Mouse (Mus musculus) CD8-positive naive resting alpha-beta T cell, adult 2 months (primary cell): ENCODE data around the gene Uhrf2.

Experiments
- DNase-seq, 2 experiments: peaks; one replicate each; pipeline ENCODE4 v3.0.0; 2022; ENCODE audit warnings: low read depth in 2 of 2, low spot score in 2 of 2

Uhrf2 gene

DNA sequence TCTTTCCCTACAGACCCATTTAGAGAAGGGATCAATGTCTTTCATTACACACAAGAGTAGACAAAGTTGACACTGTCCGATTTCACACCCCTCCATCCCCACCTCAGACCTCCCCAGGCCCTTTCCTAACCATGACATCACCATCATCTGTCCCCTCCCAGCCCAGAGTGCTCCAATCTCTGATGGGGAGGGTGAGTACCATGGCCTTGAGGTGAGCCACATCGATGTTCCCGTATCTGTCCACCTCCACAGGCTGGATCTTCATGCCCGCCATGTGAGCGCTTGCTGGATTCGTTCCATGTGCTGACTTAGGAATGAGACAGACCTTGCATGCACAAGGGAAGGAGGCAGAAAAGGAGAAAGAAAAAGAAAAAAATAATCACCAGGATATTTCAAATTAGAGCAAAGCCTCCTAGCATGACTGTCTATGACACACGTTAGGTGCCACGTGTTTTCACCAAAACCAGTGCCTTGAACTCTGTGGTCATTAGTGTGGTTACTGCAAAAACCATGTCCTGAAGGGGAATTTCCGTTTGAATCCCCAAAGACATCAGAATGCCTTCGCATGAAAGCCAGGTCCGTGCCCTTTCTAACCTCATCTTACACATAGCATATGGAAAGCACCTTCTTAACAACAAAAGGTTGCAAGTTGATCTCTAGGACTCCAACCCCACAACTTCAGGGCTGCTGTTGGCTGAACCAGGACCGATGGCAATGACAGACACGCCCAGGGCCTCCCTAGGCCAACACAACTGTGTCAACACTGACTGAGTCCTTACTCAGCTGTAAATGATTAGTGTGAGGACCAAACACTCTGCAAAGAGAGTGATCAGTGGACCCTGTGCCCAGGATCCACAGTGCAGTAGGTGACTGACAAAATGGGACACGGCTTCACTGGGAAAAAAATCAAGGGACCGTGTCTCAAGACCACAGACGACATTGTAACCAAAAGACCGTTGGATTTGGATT lies 88.3 kb downstream of the Uhrf2 start:
- DNase-seq: no peak

DNA sequence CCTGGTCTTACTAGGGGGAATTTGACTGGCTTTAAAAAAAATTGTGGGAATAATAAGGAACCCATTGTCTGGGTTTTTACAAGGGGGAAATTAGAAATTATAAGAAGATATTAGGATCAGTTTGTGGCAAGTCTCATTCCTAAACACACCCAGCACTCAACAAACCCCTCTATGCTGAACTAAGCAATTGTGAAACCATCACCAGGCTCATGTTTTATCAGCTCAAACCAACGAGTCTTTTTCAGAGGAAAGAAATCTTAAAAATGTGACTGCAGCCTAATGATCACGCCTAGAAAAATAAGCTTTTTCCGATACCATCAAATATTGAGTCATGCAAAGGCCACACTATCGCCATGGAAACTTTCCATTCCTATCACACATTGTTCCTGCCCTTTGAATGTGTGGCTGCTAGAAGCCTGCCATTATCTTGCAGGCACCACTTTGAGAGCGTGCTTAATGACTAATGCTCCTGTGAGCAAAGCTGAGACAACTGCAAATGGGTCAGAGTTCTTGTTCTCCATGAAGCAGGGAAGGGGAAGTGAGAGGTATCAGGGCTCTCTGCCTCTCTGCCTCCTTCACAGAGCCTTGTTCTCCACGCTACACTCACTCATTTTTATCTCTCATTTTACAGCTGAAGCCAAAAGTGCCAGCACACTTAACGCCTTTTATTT lies 94.8 kb downstream of the Uhrf2 start:
- DNase-seq: no peak

DNA sequence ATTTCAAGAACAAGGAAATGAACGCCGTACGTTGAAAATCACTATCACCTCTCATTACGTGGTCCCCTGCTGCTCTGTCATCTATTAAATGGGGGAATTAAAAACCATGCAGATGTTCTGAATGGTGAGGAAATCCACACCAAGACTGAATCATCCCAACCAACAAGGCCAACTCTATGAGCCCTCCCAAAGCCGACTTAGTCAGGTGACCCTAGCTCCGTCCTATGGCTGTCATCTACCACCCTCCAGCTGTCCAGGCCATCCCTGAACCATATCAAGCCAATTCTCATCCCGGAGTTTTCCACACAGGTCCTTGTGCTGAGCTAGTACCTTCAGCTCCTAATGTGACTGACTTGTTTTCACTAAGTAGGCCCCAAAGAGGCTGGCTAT lies 95.4 kb downstream of the Uhrf2 start:
- DNase-seq: no peak

DNA sequence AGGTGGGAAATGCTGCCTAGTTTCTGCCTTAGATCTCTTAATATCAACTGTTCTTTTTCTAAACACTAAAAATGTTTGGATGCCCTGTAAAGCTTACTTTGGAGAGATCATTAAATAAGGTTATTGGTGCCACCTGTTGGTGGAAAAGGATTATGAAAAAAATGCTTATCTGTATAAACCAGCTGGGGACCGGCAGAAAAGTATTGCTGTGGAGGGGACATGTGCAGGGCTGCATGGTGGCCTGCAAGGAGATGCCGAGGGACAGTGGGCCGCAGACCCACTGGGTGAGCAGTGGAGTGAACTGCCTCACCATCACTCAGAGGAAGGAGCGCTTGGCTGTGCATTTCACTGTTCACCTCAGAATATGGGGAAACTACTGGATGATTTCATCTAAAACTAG lies 97.9 kb downstream of the Uhrf2 start:
- DNase-seq: no peak

DNA sequence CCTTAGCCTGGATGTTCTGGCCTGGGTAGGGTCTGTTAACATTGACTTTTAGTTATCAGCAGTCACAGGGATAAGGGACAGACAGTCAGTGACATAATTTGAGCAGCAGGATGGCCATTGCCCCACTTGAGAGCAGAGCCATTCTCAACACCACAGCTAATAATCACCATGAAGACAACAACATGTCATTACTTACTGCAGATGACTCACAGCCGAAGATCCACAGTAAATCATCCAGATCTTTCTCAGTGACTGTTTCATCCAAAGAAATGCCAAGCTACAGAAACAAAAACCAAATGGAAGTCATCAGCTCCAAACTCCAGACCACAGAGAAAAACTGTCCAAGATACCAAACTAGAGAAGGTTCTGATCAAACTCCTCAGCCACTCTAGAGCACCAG lies 106.0 kb downstream of the Uhrf2 start:
- no peak for DNase-seq
